In the genomic region with DNA sequence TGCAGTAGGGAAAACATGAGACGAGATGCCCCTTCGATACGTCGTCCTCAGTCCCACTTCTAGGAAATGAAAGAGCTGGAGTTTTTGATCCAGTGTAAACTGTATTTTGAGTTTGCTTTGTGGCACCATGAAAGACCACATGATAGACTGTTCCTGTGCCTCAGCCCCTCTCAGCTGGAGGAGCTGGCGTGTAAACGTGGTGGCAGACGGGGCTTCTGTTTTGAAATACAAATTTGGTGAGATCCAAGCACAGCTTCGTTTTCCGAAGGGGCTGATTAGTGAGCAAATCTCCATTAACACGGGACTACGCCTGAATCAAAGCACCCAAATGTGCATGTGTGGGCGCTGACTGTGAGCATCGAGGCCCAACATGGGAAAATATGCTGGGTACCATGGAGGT, we compare ENCODE assay signal across 16 mouse cellular contexts.
"Had no signal": no experiment of that assay in that cellular context is flagged by ENCODE, and none has a peak within 500 bp of the region (broad histone marks: within the 10 kb centered on the region; RNA-seq: fewer than 3 reads in every experiment).

No protein-coding gene starts in this region.

- H3K9me3 ChIP-seq: lung, embryonic 15.5 days; midbrain, embryonic 13.5 days; midbrain, embryonic 15.5 days; neural tube, embryonic 12.5 days had no signal

- H3K27me3 ChIP-seq: lung, embryonic 15.5 days; midbrain, embryonic 13.5 days; midbrain, embryonic 15.5 days; neural tube, embryonic 12.5 days had no signal

- H3K4me3 ChIP-seq: lung, embryonic 15.5 days; midbrain, embryonic 13.5 days; midbrain, embryonic 15.5 days; neural tube, embryonic 12.5 days had no signal

- H3K4me1 ChIP-seq: lung, embryonic 15.5 days; neural tube, embryonic 12.5 days had no signal

- H3K4me2 ChIP-seq: lung, embryonic 15.5 days; midbrain, embryonic 11.5 days; midbrain, embryonic 13.5 days; midbrain, embryonic 15.5 days; neural tube, embryonic 12.5 days had no signal

- H3K36me3 ChIP-seq: lung, embryonic 15.5 days; midbrain, embryonic 13.5 days; midbrain, embryonic 15.5 days; neural tube, embryonic 12.5 days had no signal

- H3K9ac ChIP-seq: liver, postnatal 0 days; lung, embryonic 15.5 days; midbrain, embryonic 13.5 days; midbrain, embryonic 15.5 days; neural tube, embryonic 12.5 days had no signal

- H3K27ac ChIP-seq: lung, embryonic 15.5 days; macrophage; midbrain, embryonic 13.5 days; midbrain, embryonic 15.5 days; neural tube, embryonic 12.5 days had no signal

- ATAC-seq: liver, postnatal 0 days; lung, postnatal 0 days; midbrain, embryonic 13.5 days; midbrain, embryonic 15.5 days had no signal

- DNase-seq: liver, postnatal 0 days; lung, adult 2 months; lung, postnatal 14 days; lung, postnatal 36 days; right cerebral cortex, postnatal 14 days; spleen, adult 18-20 months; thymus, adult 18-20 months; thymus, postnatal 14 days; thymus, postnatal 36 days had no signal
